Mouse (Mus musculus) E14TG2a.4 (cell line): Measurements from ENCODE around the gene Rabepk.

Experiments
- CTCF ChIP-seq: conservative IDR thresholded peaks from 2 replicates; pipeline ENCODE4 v1.5.1; 2014; ENCODE audit warnings: low read length
- POU5F1 ChIP-seq: IDR thresholded peaks from 2 replicates; pipeline ENCODE4 v1.6.1; 2014; ENCODE audit warnings: low read length, borderline replicate concordance

GRCm38 (mm10) chr2:34783064-34784020 is 16.4 kb downstream of the Rabepk start:
- TF ChIP-seq CTCF (peak; percentile 31; the same call in 1 of the 2 replicates), POU5F1 (no peak)
